28 mouse cellular contexts compared by ENCODE assay signal in the genomic region with DNA sequence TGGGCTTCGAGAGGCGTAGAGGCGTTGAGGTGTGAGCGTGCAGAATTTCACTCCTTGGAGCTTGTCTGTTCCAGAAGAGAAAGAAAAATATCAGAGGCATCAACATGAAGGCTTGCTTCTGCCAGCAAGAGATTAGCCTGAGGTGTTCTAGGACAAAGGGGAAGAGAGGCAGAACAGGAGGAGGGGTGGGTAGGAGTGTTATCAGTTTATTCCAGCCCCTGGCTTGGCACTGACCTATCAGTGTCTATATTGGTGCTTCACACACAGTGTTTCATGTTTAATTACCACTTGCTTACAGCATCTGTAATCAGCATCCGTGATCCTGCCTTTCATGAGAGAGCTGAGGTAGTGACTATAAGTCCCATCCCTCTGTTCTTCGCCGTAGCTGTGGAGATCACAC. TPM values are rescaled to one million over a fixed set of nuclear protein-coding genes. Genes with fewer than 3 reads are reported as not detected.
DNase-seq lines count a peak whose midpoint lies in the region; ATAC-seq lines count a peak whose summit lies in the region.
"Had no signal": no experiment of that assay in that cellular context is flagged by ENCODE, and none has a peak within 500 bp of the region (broad histone marks: within the 10 kb centered on the region; RNA-seq: fewer than 3 reads in every experiment).

No protein-coding gene starts in this region.

- no peak for DNase-seq in liver, embryonic 11.5 days (ENCODE audit: low spot score)
- no peak for DNase-seq in liver
- DNase-seq in kidney, postnatal 36 days = no peak
- no peak for DNase-seq in urinary bladder, adult 2 months (ENCODE audit: low spot score)
- DNase-seq: adrenal gland, adult 8-10 months; adrenal gland, postnatal 36 days; cerebellum, adult 11 months; cerebellum, adult 8-10 months; cerebellum, postnatal 14 days; embryo, embryonic 11 days; gastrocnemius, adult 2 months; gastrocnemius, postnatal 25 days; heart, postnatal 14 days had no signal

- no peaks in the 10 kb centered on the region for H3K4me1 ChIP-seq in liver, embryonic 11.5 days (replicated peaks; ENCODE audit: control insufficient read depth, insufficient read depth, low read length)
- peaks cover 86% of the 10 kb centered on the region for H3K4me1 ChIP-seq in megakaryocyte, embryonic 14.5 days
- H3K4me1 ChIP-seq: embryonic facial prominence, embryonic 15.5 days; forebrain, embryonic 10.5 days; hindbrain, embryonic 13.5 days had no signal

- no peaks in the 10 kb centered on the region for H3K27me3 ChIP-seq in liver, embryonic 11.5 days (replicated peaks; ENCODE audit: control insufficient read depth, insufficient read depth, low read length)
- no peaks in the 10 kb centered on the region for H3K27me3 ChIP-seq in megakaryocyte, embryonic 14.5 days (replicated peaks)
- H3K27me3 ChIP-seq: embryonic facial prominence, embryonic 15.5 days; heart, embryonic 15.5 days; hindbrain, embryonic 13.5 days had no signal

- H3K27ac ChIP-seq in liver, embryonic 11.5 days (ENCODE audit: low read depth, low read length) = no peak overlapping the region
- H3K27ac ChIP-seq: embryonic facial prominence, embryonic 15.5 days; forebrain, embryonic 10.5 days; gastrocnemius, adult 2 months; heart, embryonic 15.5 days; hindbrain, embryonic 13.5 days had no signal

- no peak overlapping the region for H3K4me3 ChIP-seq in liver, embryonic 11.5 days (ENCODE audit: low read depth, low read length)
- H3K4me3 ChIP-seq in megakaryocyte, embryonic 14.5 days (replicated peaks) = peak overlapping the region; percentile 83
- H3K4me3 ChIP-seq: embryonic facial prominence, embryonic 15.5 days; erythroblast, embryonic 14.5 days; forebrain, embryonic 10.5 days; gastrocnemius, adult 2 months; heart, embryonic 15.5 days; hindbrain, embryonic 13.5 days had no signal

- no peak overlapping the region for H3K4me2 ChIP-seq in liver, embryonic 11.5 days
- H3K4me2 ChIP-seq: embryonic facial prominence, embryonic 15.5 days; heart, embryonic 11.5 days; heart, embryonic 15.5 days; hindbrain, embryonic 13.5 days had no signal

- 58% methylated on average over 7 of the region's 7 CpGs for WGBS in liver, embryonic 11.5 days

- H3K9me3 ChIP-seq in liver, embryonic 11.5 days (ENCODE audit: control insufficient read depth, low read length) = no peaks in the 10 kb centered on the region
- H3K9me3 ChIP-seq in megakaryocyte, embryonic 14.5 days = peaks cover 8% of the 10 kb centered on the region
- H3K9me3 ChIP-seq: embryonic facial prominence, embryonic 15.5 days; heart, embryonic 15.5 days; hindbrain, embryonic 13.5 days had no signal

- H3K9ac ChIP-seq in liver, embryonic 11.5 days (ENCODE audit: low read depth, low read length) = no peak overlapping the region
- H3K9ac ChIP-seq: embryonic facial prominence, embryonic 15.5 days; heart, embryonic 15.5 days; hindbrain, embryonic 13.5 days had no signal

- H3K36me3 ChIP-seq in liver, embryonic 11.5 days (ENCODE audit: control insufficient read depth, insufficient read depth, low read length) = no peaks in the 10 kb centered on the region
- peaks cover 15% of the 10 kb centered on the region for H3K36me3 ChIP-seq in megakaryocyte, embryonic 14.5 days (replicated peaks; ENCODE audit: low read length)
- H3K36me3 ChIP-seq: embryonic facial prominence, embryonic 15.5 days; forebrain, embryonic 10.5 days; heart, embryonic 15.5 days; hindbrain, embryonic 13.5 days had no signal

- peak; percentile 67 for ATAC-seq in liver, embryonic 11.5 days (replicated peaks; ENCODE audit: low FRiP score)
- no peak for ATAC-seq in megakaryocyte, adult 5-6 weeks (ENCODE audit: poor library complexity, severe bottlenecking)
- ATAC-seq in megakaryocyte-erythroid progenitor cell, adult 5-6 weeks (replicated peaks; ENCODE audit: low FRiP score, low TSS enrichment, poor library complexity, severe bottlenecking) = peak; percentile 80
- ATAC-seq: forebrain, embryonic 14.5 days had no signal

RNA-seq across cellular contexts. Expression of a gene that starts 0.6 kb away (rescaled TPM):
- polyA plus RNA-seq in liver, embryonic 11.5 days (2014; fragmentation: Nextera tagmentation; extraction: Ambion mirVana) = not detected in 2 replicates
- polyA plus RNA-seq in megakaryocyte, embryonic 14.5 days (2012; ENCODE audit: insufficient read depth, low replicate concordance) = 2.3 TPM in 1 of 2 replicates, not detected in the other
- total RNA-seq in megakaryocyte, adult 5-6 weeks (2015) = not detected in 2 replicates
- not detected in 2 replicates for total RNA-seq in megakaryocyte, adult 5-6 weeks (2017)
- not detected in 2 replicates for total RNA-seq in megakaryocyte-erythroid progenitor cell, adult 5-6 weeks (2014; fragmentation: Nextera tagmentation)
- total RNA-seq in megakaryocyte-erythroid progenitor cell, adult 5-6 weeks (2017) = not detected in 2 replicates
- 0.04 TPM in 1 of 2 replicates, not detected in the other for polyA plus RNA-seq in urinary bladder, adult 2 months (2012; rRNA removed)
- total RNA-seq: common myeloid progenitor, adult 5-6 weeks; gastrocnemius, adult 2 months; gastrocnemius, postnatal 25 days; granulocyte monocyte progenitor cell, adult 5-6 weeks; hematopoietic stem cell, adult 5-6 weeks had no signal
- polyA plus RNA-seq: C2C12; embryonic facial prominence, embryonic 11.5 days; embryonic facial prominence, embryonic 15.5 days; erythroblast, embryonic 14.5 days; forebrain, embryonic 10.5 days; forebrain, embryonic 14.5 days; heart, embryonic 11.5 days; heart, embryonic 15.5 days; hindbrain, embryonic 13.5 days had no signal
